Mouse (Mus musculus) ES-E14 (cell line): ENCODE data around the gene Magi2. TPM values are rescaled to one million over a fixed set of nuclear protein-coding genes. Genes with fewer than 3 reads are reported as not detected.
A peak's percentile ranks its signal among the peaks of the same experiment; 100 is the strongest.

ENCODE experiments used
- DNase-seq: peaks from one replicate; pipeline ENCODE4 v3.0.0-alpha.2; 2013; ENCODE audit warnings: low read depth, low spot score
- H3K27ac ChIP-seq: 2 replicates; pipeline ENCODE4 v1.5.1; 2012; ENCODE audit warnings: low read depth, mild to moderate bottlenecking, low read length, moderate library complexity, mixed read lengths; ENCODE audit not compliant: poor library complexity, insufficient read depth, severe bottlenecking
- H3K36me3 ChIP-seq: 2 replicates; pipeline ENCODE4 v1.6.1; 2012; ENCODE audit warnings: mild to moderate bottlenecking, low read length, moderate library complexity, mixed read lengths; ENCODE audit not compliant: control insufficient read depth, poor library complexity, insufficient read depth, severe bottlenecking
- H3K4me1 ChIP-seq, 2 experiments: fragments of 150-350 bp in 1 of 2; sonication (generic) in 1 of 2; 2 replicates each; pipeline ENCODE4 v1.6.1; 2012; ENCODE audit warnings: low read length in 2 of 2, mild to moderate bottlenecking in 1 of 2, mixed read lengths in 1 of 2; ENCODE audit not compliant: control insufficient read depth in 2 of 2, insufficient read depth in 2 of 2, poor library complexity in 1 of 2
- H3K4me3 ChIP-seq, 2 experiments: fragments of 150-350 bp in 1 of 2; sonication (generic) in 1 of 2; 2 replicates each; pipeline ENCODE4 v1.5.1; 2012; ENCODE audit warnings: low read length in 2 of 2, low read depth in 1 of 2, mild to moderate bottlenecking in 1 of 2, mixed read lengths in 1 of 2; ENCODE audit not compliant: insufficient read depth in 1 of 2, poor library complexity in 1 of 2, severe bottlenecking in 1 of 2
- H3K9ac ChIP-seq: 2 replicates; pipeline ENCODE4 v1.6.1; 2012; ENCODE audit warnings: low read depth, mild to moderate bottlenecking, low read length, mixed read lengths; ENCODE audit not compliant: poor library complexity, insufficient read depth, severe bottlenecking
- H3K9me3 ChIP-seq: fragments of 150-350 bp; sonication (generic); 2 replicates; pipeline ENCODE4 v1.6.1; 2012; ENCODE audit warnings: low read depth, mild to moderate bottlenecking, low read length; ENCODE audit not compliant: control insufficient read depth, insufficient read depth
- CHD2 ChIP-seq: IDR thresholded peaks from 2 replicates; pipeline ENCODE4 v1.6.1; 2014; ENCODE audit warnings: mild to moderate bottlenecking, low read depth, low read length, inconsistent platforms
- HCFC1 ChIP-seq: IDR thresholded peaks from 2 replicates; pipeline ENCODE4 v1.6.1; 2012; ENCODE audit warnings: low read length, inconsistent platforms, borderline replicate concordance; ENCODE audit not compliant: insufficient read depth
- MAFK ChIP-seq: IDR thresholded peaks from 2 replicates; pipeline ENCODE4 v1.6.1; 2014; ENCODE audit warnings: mild to moderate bottlenecking, low read depth, low read length, inconsistent platforms; ENCODE audit not compliant: insufficient read depth
- ZC3H11A ChIP-seq: IDR thresholded peaks from 2 replicates; pipeline ENCODE4 v1.6.1; 2012; ENCODE audit warnings: low read depth, mild to moderate bottlenecking, inconsistent platforms, low read length, borderline replicate concordance
- ZNF384 ChIP-seq: IDR thresholded peaks from 2 replicates; pipeline ENCODE4 v1.6.1; 2012; ENCODE audit warnings: low read depth, low read length, inconsistent platforms
- in situ Hi-C, 2 experiments: fragments of 600-800 bp; cut with MboI; formaldehyde crosslinking; loops; one replicate each; pipeline ENCODE4 v1.15.1; 2025; ENCODE audit warnings: low sequenced_read_pairs in 2 of 2, inconsistent platforms in 1 of 2; ENCODE audit not compliant: unreplicated experiment in 2 of 2
- total RNA-seq: library from RNA; depleted of rRNA; stranded (reverse); fragments of 300-350 nt; gene quantifications from 2 replicates; pipeline ENCODE4 v1.2.3, GENCODE M21; 2012

The Magi2 gene
- total RNA-seq, 1 experiment: 0.85 TPM

- Histone ChIP-seq H3K27ac (peak overlapping the region; percentile 25; the same call in 1 of the 2 replicates), H3K9me3 (no peaks in the 10 kb centered on the region), H3K4me3 (no peak overlapping the region), H3K9ac (no peak overlapping the region), H3K36me3 (no peaks in the 10 kb centered on the region), H3K4me1 (peaks cover 1 to 12% of the 10 kb centered on the region in 2 experiments; a peak in 2 of 4 replicates)
- peak; percentile 21 for DNase-seq
- TF ChIP-seq MAFK (no peak), ZC3H11A (no peak), HCFC1 (no peak), ZNF384 (no peak), CHD2 (no peak)
- in situ Hi-C loops: no loop called here
Measured at GRCm38 (mm10) chr5:20741193-20741592, 1514.4 kb downstream of the Magi2 start.

- TF ChIP-seq ZNF384 (no peak), HCFC1 (no peak), ZC3H11A (no peak), CHD2 (no peak), MAFK (no peak)
- H3K27ac ChIP-seq: no peak overlapping the region
Measured at GRCm38 (mm10) chr5:20741936-20742335, 1515.1 kb downstream of the Magi2 start.

GRCm38 (mm10) chr5:20748142-20748541, 1521.3 kb downstream of the Magi2 start:
- no peak for DNase-seq
- no peaks in the 10 kb centered on the region for H3K9me3 ChIP-seq
- no peak overlapping the region for H3K9ac ChIP-seq
- in situ Hi-C loops: no loop called here
- no peak overlapping the region for H3K4me3 ChIP-seq
- H3K36me3 ChIP-seq: no peaks in the 10 kb centered on the region
- no peak overlapping the region for H3K27ac ChIP-seq
- H3K4me1 ChIP-seq: peaks cover 2% of the 10 kb centered on the region in 2 experiments; a peak in 1 of 4 replicates
- no peak for TF ChIP-seq CHD2
- TF ChIP-seq ZNF384: no peak
- no peak for TF ChIP-seq MAFK
- no peak for TF ChIP-seq HCFC1
- no peak for TF ChIP-seq ZC3H11A

More at GRCm38 (mm10) chr5:20741936-20742335, 1515.1 kb downstream of the Magi2 start:
- Histone ChIP-seq H3K9me3 (no peaks in the 10 kb centered on the region), H3K4me3 (no peak overlapping the region), H3K36me3 (no peaks in the 10 kb centered on the region), H3K4me1 (peaks cover 1 to 12% of the 10 kb centered on the region in 2 experiments; a peak in 2 of 4 replicates), H3K9ac (no peak overlapping the region)
- no peak for DNase-seq
- in situ Hi-C loops: no loop called here

GRCm38 (mm10) chr5:20748856-20749255, 1522.0 kb downstream of the Magi2 start:
- TF ChIP-seq HCFC1: no peak
- no peak for TF ChIP-seq CHD2
- no peak for TF ChIP-seq ZC3H11A
- no peak for TF ChIP-seq MAFK
- no peak for TF ChIP-seq ZNF384
- Histone ChIP-seq H3K9me3 (no peaks in the 10 kb centered on the region), H3K36me3 (no peaks in the 10 kb centered on the region), H3K4me1 (peaks cover 2% of the 10 kb centered on the region in 2 experiments; a peak in 1 of 4 replicates), H3K9ac (no peak overlapping the region), H3K4me3 (no peak overlapping the region), H3K27ac (no peak overlapping the region)
- in situ Hi-C loops: no loop called here
- DNase-seq: no peak

- no peaks in the 10 kb centered on the region for H3K36me3 ChIP-seq
- TF ChIP-seq HCFC1: no peak
- TF ChIP-seq ZNF384: no peak
- TF ChIP-seq ZC3H11A: no peak
- TF ChIP-seq MAFK: no peak
- TF ChIP-seq CHD2: no peak
- H3K4me3 ChIP-seq: no peak overlapping the region
- H3K27ac ChIP-seq: no peak overlapping the region
- H3K9me3 ChIP-seq: no peaks in the 10 kb centered on the region
- peaks cover 2% of the 10 kb centered on the region in 2 experiments; a peak in 1 of 4 replicates for H3K4me1 ChIP-seq
- in situ Hi-C loops: no loop called here
- DNase-seq: no peak
- no peak overlapping the region for H3K9ac ChIP-seq
Measured at GRCm38 (mm10) chr5:20749535-20749934, 1522.7 kb downstream of the Magi2 start.
